Mouse (Mus musculus): ENCODE data around the gene Tead1.

DNA sequence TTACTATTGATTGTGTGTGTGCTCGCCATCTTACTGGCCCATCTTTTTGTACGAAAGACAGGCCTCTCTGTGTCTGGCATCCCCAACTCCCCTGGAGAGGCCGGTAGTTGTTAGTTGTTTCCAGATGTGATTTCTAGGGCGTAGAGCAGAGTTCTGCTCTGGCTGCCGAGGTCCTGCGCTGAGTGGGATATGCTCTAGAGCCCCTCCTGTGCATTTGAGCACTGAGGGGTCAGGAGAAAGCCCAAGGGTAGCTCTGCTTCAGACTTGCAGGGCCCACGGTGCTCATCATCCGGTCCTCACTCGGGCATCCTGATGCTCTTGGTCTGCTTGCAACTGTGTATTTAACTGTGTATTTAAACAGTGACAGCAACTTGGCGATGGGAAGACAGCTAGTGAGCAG lies 7.5 kb downstream of the Tead1 start:
- TF ChIP-seq CTCF (IDR thresholded peaks at IDR 0.05; ENCODE audit: low read depth): no peak
- no peak for TF ChIP-seq EP300 (optimal IDR thresholded peaks at IDR 0.05)
